Mouse (Mus musculus) adrenal gland, postnatal 4 days (tissue): ENCODE measurements around the gene Atp2a3. TPM values are rescaled to one million over a fixed set of nuclear protein-coding genes. Genes with fewer than 3 reads are reported as not detected.

ENCODE experiments used
- DNase-seq, 2 experiments: peaks; one replicate each; pipeline ENCODE4 v3.0.0; 2021 to 2022; ENCODE audit warnings: low spot score in 2 of 2, mixed read lengths in 2 of 2
- total RNA-seq, 2 experiments: library from RNA; stranded (reverse); gene quantifications; 2 replicates each; pipeline ENCODE4 v1.2.3; 2021

Atp2a3 gene
- total RNA-seq, 2 experiments from 2014 or later = 16.6 to 18.3 TPM

DNA sequence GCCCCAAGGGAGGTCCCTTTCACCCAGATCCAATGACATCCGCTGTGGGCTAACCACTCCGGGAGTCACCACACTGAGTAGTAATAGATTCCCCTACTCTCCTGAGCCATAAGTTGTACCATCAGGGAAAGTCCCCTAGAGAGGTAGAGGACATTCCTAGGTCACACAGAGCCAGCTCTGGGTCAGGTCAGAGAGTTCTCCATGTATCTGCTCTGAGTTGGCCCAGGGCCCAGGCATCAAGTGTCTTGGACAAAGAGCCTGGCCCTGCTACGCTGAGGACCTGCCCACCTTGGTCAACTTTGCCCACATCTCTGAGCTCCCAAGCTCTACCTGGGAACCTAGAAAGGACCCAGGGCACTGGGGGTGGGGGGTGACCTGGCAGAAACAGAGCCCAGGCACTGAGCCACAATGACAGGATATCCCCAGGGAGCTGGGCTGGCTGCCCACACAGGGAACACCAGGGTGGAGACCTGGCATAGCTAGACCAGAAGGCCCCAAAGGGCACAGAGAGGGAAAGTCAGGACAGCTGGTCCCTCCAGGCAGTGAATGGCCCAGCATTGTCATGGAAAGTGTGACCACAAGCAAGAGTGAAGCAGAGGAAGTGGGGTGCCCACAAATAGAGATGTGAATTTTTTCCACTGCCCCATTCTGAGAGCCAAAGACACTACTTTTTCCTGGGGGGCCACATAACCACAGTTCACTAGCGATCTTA, 7.4 kb upstream of the Atp2a3 start:
- DNase-seq = no peak

DNA sequence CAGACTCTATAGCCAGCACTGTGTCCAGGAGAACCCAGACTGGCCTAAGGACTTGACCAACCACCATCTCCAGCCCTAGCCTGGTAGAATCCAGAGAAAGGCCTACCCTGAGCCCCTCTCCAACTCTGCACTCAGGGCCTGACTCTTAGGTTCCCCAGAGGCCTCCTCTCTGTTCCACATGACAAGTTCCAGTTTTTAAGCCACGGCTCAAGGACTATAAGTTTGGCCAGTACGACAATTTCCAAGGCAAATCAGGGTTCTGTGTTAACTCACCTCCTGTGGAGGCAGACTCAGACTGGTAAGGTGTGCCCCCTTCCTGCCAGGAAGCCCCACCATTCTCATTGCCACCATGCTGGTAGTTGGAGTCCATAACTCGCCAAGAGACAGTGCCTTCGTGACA, 6.8 kb upstream of the Atp2a3 start:
- DNase-seq = no peak

DNA sequence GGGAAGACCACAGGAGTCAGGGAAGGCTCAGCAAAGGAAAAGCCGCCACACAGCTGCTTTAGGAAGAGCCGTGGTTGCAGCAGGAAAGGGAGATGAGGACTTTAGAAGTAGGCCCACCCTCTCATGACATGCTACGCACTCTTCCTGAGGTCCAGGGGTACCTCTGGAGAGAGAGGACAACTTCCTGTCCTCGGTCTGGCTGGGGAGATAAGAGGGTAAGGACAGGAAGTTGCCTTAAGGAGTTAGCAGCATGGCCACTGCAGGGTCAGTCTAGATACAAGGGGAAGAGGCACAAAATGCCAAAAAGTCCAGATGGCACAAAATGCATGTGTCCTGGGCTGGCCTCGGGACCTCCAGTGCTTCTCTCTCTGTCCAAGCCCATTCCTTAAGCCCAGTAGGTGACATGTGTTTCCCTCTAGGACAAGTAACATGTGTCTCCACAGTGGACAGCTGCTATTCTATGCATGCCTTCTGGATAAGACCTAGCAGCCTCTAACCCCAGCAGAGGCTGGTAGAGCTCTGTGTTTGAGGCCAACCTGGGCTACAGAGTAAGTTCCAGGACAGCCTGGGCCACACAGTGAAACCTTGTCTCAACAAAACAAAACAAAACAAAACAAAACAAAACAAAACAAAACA, 5.5 kb upstream of the Atp2a3 start:
- no peak for DNase-seq

DNA sequence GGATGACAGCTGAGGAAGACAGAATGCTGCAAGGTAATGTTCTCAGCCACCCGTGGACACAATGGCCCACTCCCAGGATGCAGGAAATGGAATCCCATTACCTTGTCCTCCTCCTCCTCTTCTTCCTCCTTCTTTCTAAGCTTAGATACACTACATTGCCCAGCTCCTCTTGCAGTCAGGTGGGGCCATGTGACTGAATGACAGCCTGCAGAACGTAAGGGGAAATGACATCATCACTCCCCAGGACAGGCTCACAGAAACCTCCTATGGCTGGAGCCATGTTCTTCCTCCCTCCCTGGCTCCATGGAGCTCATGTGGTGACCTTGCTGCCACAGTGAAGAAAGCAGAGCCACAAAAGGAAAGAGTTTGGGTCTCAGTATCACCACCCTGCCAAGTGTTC, 3.7 kb upstream of the Atp2a3 start:
- no peak for DNase-seq

DNA sequence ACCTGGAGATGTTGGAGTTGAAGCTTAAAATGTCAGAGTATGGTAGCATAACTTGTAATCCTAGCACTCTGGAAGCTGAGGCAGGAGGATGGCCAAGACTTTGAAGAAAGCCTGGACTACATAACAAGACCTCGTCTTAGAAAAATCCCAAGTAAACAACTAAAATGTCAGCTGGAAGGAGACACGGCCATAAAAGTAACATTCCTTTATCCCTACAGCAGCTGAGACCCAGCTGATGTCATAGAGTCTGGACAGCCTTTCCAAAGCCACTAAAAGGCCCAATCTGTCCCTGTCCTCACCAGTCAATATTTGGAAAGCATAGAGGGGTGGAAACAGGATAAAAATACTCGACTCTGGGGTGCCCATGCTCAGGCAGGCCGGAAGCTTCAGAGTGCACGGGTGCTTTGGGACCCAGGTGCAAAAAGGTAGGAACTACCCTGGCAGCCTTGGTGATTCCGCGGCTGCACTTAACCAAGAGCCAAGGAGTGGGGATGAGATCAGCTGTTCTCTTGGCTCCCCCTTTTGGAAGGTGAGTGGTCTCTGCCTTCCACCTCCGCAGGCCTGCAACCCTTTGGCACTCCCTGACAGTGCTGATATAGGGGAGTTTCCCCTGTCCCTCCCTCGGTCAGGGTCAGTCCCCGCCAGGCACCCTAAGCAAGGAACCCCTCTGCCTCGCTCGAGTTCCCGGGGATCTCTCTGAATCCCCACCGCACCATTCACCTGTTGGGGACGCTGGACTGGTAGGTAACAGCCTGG, 867 bp upstream of the Atp2a3 start:
- no peak for DNase-seq

DNA sequence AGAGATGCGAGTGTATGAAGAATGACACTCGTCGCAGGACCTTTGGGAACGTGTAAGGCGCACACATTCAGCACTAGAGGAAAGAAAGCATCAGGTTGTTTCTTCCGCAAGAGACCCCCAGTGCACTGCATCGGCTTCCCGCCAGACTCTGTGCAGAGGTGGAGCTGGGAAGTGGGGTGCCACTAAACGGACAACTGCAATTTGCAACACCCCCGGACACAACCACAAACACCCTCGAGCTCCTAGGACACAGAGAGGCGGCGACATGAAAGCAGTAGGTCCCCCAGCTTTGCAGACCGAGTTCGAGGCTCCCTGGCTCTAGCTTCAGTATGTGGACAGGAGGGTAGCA, 272 bp upstream of the Atp2a3 start:
- no peak for DNase-seq

DNA sequence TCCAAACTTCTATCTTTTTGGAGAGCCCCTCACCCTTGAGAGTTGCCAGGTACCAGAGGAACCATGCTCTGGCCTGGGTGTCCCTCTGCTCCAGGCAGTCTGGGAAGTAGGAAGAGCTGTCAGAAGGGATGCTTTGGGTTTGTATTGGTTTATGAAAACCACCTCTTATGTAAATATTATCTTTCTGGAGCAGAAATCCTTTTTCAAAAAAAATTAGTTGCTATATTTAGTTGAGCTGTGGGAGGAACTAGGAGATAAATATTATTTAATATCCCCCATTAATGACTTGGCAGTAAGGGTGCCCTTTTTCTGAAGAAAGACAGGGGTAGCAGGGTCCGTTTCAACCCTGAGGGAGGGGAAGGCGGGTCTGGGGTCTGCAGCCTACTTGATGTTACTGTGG, 1.4 kb downstream of the Atp2a3 start:
- no peak for DNase-seq

DNA sequence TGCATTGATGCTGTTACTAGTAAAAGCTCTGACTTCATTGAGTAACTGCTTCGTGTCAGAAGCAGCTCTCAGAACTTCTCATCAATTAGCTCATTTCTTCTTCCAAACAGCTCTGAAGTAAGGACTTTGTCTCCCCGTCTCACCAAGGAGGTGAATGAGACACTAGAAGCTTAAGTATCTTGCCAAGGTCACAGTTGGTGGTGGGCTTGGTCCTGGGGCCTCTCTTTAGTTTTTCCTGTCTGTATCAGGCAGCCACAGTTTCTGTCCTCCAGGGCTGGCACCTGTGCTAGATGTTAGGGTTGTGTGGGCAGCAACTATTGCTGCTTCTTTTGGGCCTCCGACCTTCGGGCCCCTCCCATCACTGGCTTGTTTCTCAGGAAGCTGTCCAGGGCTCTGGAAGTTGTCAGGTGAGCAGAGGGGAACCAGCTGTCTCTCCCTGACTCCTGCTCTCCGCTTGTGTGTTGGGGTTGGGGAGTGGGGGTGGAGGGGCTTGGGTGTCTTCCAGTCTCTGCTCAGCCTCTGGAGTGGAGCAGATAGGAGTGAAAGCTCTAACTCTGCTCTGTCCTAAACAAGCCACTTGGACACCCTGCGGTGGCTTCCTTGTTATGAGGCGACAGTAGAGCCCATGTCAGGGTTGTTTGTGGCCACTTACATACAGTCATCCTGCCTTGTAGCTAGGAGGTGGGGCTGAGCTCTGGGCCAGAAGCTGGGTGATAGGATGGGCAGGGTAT, 2.3 kb downstream of the Atp2a3 start:
- no peak for DNase-seq

DNA sequence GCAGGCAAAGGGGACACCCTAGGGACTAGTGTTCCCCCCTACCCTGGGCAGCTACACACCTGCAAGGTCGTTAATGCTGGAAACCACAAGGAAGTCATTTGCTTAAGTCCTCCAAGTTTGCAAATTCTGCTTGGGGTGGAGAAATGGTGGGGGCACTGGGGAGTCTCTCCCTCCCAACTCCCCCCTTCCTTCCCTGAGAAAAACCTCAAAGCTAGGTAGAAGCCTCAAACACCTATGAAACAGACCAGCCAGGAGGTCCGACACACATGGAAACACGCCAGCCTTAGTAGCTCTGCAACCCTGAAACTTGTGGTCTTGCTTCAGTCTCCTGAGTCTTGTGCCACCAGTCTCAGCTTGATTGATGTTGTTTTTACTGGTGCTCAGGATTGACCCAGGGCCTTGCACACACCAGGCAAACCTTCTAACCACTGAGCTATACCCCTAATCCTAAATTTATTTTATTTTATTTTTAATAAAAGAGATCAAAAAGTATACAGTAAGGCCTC, 2.9 kb downstream of the Atp2a3 start:
- DNase-seq = no peak

DNA sequence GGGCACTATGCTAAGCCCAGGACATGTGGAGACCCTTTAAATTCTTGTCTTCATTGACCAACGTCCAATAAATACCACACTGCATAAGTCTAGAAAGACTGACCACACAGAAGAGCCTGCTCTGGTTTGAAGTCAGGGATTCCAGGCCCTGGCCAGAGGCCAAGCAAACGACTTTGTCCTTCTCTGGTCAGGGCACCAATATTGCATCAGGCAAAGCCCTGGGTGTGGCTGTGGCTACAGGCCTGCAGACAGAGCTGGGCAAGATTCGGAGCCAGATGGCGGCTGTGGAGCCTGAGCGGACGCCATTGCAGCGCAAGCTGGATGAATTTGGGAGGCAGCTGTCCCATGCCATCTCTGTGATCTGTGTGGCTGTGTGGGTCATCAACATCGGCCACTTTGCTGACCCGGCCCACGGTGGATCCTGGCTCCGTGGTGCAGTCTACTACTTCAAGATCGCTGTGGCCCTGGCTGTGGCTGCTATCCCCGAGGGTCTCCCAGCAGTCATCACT, 14.1 kb downstream of the Atp2a3 start:
- no peak for DNase-seq

DNA sequence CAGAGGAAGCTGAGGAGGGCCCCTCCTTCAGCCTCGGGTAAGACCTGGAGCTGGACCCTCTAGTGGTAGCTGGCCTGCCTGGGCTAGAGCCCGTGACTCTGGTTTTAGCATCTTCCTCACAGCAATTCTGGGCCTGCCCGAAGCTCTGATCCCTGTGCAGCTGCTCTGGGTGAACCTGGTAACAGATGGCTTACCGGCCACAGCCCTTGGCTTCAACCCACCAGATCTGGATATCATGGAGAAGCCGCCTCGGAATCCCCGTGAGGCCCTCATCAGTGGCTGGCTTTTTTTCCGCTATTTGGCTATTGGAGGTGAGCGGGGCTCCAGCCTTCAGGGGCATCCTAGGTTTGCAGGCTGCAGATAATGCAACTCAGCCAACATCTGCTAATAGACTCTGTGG, 21.5 kb downstream of the Atp2a3 start:
- no peak for DNase-seq

DNA sequence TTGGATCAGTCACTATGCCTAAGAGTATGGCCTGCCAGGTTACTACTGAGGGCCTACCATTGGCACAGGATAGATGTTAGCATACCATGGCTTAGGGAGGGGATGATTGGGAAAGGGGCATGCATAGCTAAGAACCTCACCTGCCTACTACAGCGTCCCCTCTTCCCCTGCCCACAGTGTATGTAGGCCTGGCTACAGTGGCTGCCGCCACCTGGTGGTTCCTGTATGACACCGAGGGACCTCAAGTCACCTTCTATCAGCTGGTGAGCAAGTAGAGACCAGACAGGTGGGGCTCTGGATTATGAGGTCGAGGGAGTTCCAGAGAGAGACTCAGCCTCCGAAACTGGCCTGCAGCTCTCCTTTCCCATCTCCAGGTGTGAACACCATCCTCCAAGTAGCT, 22.3 kb downstream of the Atp2a3 start:
- no peak for DNase-seq

DNA sequence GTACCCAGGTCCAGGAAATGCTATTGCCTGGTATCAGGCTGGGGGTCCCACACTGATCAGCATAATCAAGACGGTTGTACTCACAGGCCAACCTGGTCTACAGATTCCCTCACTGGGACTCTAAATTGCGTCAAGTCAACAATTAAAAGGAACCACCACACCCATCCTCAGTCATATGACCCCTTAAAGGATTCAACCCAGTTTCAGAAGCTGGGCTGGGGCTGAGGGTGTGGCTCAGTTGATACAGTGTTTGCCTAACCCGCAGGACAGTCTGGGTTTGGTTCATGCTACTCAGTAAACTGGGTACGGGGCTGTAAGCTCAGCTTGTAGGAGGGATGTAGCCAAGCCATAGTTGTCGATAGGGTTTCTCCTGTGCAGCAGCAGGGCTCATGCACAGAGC, 25.8 kb downstream of the Atp2a3 start:
- DNase-seq = no peak

DNA sequence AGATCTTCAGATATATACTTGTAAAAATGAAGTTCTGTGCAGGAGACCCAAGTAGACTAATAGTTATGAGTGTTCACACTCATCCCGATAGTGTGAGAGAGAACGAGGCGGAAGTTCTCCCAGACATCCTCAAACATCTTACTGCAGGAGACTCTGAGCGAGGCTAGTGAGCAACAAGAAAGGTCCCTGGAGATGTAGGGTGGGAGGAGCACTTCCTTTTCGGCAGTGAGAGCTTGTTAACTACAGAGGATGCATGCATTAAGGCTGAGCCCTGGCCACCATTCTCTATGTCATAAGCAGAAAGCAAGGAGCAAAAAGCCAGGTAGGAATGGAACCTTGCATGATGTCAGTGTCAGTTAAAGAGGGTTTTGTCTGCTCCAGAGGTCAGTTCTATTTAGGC, 26.3 kb downstream of the Atp2a3 start:
- DNase-seq = no peak

DNA sequence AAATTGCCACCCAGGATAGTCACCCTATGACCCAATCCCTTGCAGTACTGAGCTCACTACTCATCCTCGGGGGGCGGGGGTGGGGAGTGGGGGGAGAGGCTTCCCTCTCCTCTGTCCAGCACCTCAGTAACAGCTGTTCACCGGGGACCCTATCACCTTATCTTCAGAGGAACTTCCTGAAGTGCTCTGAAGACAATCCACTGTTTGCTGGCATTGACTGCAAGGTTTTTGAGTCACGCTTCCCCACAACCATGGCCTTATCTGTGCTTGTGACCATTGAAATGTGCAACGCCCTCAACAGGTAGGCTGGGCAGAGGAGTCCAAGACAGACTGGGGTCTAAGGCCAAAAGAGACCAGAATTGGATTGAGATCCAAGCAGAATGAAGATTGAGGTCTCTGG, 26.8 kb downstream of the Atp2a3 start:
- DNase-seq = no peak

DNA sequence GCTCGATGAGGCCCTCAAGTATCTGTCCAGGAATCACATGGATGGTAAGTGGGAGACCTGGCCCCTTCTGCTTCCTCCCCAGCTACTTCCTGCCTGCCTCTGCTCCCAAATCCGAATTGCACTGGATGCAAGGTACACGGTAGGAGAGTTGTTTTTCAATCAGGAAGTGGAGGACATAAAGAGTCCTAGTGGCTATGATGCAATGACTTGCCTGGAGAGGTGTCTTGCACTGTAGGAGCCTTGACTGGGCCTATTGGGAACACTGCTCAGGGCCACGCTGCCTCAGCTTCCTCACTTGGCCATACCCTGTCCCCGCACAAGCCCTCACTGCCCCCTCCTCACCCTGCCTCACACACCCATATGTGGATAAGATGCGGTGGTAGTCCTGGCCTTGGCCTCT, 28.1 kb downstream of the Atp2a3 start:
- DNase-seq = no peak

DNA sequence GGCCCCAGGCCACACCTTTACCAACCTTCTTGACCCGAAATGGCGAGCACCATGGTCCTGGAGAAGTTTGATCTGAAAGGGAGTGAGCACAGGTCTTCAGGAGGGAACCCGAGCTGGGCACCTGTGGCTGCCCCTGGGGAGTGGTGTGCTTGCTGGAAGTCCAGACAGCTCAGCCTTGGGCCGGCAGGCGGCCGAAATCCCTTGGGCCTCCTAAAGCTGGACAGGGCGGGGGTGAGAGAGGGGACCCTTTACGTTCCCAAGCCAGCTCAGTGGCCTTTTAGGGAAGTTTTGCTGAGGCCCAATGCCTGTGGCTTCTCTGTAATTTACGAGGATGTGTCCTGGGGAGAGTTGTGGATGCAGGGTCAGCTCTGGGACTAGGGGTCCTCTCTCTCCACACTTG, 29.7 kb downstream of the Atp2a3 start:
- no peak for DNase-seq

DNA sequence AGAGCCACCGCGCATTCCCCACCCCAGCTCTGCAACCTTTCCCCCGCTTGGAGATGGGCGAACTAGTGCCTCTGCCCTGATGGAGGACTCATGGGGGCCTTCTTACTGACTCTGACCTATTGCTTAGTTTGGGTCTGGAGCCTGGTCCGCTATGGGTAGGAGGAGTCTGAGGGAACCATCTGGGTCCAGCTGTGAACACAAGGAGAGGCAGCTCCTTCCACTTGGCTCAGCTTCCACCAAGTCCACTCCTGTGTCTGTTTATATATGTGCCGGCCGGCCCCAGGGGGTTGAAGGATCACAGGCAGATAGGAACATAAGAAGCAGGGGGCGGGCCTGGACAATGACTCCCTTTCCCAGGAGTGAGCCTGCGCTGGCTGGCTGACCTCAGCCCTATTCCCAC, 31.0 kb downstream of the Atp2a3 start:
- DNase-seq = no peak

DNA sequence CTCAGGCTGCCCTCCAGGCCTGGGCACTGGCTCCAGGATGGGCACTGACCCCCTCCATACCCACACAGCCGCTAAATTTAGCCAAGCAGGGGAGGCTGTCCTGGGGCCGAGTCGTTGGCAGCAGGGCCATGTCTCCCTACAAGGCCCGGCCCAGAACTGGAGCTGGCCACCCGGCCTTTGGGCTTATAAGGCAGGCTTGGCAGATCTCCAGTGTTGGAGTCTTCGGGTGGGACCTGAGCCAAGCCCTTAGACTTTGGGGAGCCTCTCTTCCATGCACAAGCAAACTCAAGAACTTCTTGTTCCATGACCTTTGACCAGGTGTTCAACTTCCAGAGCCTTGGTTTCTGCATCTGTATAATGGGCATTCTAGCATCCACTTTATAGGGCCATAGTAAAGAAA, 35.4 kb downstream of the Atp2a3 start:
- DNase-seq = no peak

DNA sequence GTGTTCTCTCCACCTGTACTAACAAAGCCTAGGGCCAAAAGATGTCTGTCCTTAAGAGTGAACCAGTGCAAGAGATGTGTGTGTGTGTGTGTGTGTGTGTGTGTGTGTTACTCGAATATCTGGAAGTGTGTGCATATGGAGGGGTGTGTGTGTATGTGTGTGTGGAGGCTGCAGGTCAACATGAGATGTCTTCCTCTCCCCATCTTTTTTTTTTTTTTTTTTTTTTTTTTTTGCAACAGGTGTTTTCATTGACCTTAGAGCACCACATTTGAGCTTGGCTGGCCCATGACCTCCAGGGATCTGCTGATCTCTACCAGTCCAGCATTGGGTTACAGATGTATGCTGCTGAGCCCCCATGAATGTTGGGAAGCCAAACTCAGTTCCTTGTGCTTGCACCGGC, 35.8 kb downstream of the Atp2a3 start:
- no peak for DNase-seq

DNA sequence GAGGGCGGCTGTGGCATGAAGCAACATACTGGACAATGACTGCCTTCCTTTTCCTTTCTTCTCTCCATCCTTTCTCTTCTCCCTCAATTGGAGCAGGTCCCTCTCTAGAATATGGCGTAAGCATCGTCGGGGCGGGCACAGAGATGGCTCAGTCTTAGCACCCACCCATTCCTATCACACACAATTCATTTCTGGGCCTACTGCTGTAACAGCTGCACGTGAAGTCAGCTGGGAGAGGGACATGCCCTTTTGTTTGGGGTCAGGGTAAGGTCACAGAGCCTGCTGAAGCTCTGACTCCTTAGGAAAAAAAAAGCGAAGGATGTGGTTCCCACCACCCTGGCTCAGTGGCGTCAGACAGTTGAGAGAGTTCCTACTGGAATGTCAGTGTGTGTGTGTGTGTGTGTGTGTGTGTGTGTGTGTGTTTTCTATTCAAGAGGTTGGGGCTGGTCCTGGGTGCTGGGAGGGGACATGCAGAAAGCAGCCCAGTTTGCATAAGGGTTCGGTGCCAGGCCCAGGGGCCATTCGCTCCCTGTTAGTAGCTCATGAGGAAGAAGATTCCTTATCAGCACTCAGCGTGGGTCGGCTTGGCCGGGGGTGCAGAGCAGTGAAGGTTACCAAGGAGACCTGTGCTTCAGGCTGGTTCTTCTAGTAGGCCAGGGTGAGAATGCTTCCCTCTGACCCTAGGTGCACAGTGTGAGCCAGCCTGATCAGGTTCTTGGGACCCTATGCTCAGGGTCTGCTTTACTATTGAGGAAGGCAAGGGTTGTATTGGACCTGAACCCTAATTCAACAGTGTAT, 36.8 kb downstream of the Atp2a3 start:
- no peak for DNase-seq
